Mouse (Mus musculus) NIH3T3 (cell line): ENCODE results near the gene Blnk.

ENCODE experiments used
- DNase-seq: peaks from one replicate; pipeline ENCODE4 v3.0.0-alpha.2; 2012; ENCODE audit warnings: low read depth

Gene Blnk

GRCm38 (mm10) chr19:40964367-40964891 lies 29.9 kb downstream of the Blnk start:
- DNase-seq, result no peak

- DNase-seq, result peak; percentile 51
Observed at GRCm38 (mm10) chr19:40962988-40963387, 31.3 kb downstream of the Blnk start.

GRCm38 (mm10) chr19:40958981-40959380 lies 35.4 kb downstream of the Blnk start:
- no peak for DNase-seq

GRCm38 (mm10) chr19:40946937-40947577 lies 47.3 kb downstream of the Blnk start:
- DNase-seq, result no peak

GRCm38 (mm10) chr19:40943552-40943951 lies 50.8 kb downstream of the Blnk start:
- DNase-seq, result no peak

- no peak for DNase-seq
Observed at GRCm38 (mm10) chr19:40936038-40936437, 58.3 kb downstream of the Blnk start.

GRCm38 (mm10) chr19:40935376-40935775 lies 59.0 kb downstream of the Blnk start:
- DNase-seq, result no peak

DNA sequence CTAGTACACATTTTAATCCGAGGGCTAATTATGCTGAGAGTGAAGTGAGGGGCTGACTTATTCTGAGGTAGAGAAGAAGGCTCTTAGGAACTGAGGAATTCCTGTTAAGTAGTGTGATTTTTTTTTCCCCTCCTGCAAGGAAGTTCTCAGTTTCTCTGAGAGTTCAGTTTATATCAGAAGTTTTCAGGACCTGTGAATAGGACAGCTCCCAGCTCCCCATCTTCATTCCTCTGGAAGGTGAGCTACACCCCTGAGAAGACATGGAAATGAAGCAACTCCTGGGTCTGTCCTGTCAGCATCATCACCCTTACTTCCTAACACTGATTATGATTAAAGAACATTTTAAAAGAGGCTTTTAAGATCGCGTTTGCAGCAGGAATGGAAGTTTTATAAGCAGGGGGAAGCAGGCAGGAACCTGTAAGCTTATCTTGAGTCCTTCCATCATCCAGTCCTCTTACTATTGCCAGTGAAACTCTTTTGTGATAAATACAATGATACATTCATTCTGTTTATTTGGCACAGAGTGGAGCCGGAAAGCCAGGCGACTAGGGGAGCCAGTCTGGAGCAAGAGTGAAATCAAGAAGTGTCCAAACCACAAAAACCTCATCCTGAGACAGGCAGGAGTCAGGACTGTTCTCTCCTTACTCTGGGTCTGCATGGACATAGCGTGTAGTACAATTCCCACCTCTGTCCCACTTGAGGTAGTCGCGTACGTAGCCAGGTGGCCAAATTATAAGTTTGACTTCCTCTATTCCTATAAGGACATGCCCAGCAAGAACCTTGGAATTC lies 62.6 kb downstream of the Blnk start:
- peak; percentile 11 for DNase-seq

- DNase-seq, result no peak
Observed at GRCm38 (mm10) chr19:40895393-40895703, 99.0 kb downstream of the Blnk start.

DNA sequence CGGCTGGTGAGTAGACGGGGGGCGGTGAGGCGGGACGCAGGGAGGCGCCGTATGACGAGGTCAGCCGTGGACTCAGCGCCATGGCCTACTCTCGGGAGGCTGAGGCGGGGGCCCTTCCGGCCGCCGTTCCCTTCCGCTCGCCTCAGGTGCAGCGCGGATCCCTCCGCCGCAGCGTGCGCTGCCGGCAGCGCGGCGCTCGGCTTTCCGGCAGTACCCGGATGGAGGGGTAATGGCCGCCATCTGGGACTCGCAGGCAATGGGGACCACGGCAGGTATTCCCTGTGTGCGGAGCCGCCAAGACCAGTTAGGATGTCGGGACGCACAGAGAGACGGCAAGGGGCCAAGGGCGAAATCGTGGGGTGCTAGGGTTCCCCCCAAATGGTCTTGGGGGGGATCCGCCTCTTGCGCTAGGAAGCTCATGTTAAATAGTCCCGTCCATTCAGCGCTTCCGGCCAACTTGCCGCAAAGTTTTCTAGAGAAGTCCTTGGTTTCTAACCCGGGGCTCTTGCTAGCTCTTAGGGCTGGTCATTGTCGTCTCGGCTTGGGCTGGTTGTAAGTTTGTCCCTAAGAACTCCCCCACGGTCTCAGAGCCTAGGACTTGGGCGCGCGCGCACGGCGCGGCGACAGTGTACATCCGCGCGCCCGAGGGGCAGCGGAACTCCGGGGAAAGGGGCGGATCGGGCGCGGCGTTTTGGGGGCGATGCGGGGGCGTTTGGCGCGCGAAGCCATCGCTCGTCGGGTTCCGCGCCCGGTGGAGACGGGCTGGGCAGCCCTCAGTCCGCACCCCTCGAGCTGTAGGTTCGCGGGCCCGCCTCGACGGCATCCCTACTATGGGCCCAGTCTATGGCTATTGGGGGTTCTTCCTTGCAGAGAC lies 99.6 kb downstream of the Blnk start, which contains the start of gene Zfp518a:
Gene Zfp518a, plus strand, starts transcription at position 187 of the 874 bp plus-strand sequence.
- DNase-seq, result peak; percentile 88

DNA sequence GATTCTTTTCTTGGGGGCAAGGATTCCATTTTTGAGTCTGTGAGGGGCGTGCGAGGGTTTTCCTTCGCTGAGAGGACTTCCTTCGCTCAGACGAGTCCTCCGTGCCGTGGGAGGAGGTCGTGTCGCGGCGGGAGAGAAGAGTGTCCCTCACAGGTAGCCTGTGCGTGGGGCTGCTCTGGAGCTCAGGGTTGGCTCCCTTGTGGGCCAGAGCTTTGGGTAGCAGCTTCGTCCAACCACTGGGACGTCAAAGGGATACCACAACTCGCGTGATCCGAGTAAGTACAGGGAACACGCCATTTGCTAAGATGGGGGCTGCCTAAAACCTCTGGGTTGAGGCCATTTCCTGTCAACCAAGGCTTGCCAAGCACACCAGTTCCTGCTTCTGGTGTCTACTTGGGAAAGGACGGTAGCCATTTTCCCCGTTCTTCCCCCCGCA lies 100.2 kb downstream of the Blnk start:
- no peak for DNase-seq

DNA sequence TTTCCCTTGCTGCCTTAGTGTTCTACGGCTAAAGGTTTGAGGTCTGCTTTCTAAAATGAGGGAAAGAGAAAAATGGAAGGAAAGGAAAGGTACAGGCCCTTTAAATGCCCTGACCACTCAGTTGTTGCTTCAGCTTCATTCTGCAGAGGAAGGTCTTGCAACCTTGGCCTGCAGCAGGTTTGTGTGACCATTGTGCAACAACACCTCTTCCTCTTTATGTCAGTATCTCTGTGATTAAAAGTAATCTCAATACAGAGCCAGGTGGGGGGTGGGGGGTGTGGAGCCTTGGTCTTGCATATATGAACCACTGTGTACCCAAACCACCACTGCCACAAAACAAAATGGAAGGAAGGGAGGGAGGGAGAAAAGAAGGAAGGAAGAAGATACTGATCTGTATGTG lies 105.4 kb downstream of the Blnk start:
- no peak for DNase-seq

- DNase-seq, result no peak
Observed at GRCm38 (mm10) chr19:40881700-40882099, 112.6 kb downstream of the Blnk start.
